Mouse (Mus musculus): Measurements from ENCODE around the gene Tek.

- TF ChIP-seq CTCF (IDR thresholded peaks at IDR 0.05; ENCODE audit: low read depth): no peak
- TF ChIP-seq EP300 (IDR thresholded peaks at IDR 0.05; ENCODE audit: low read depth): no peak
Observed at GRCm38 (mm10) chr4:94715166-94715565, 23.9 kb upstream of the Tek start.

Data from heart, postnatal 0 days (tissue).